Mouse (Mus musculus) limb, embryonic 11.5 days (tissue): ENCODE data around the gene Trim72. TPM values are rescaled to one million over a fixed set of nuclear protein-coding genes. Genes with fewer than 3 reads are reported as not detected.

Source experiments
- ATAC-seq: fragments of 200-750 bp; cut with Nextera tagmentation; 2 replicates; pipeline ENCODE4 v1.8.0; 2017; ENCODE audit warnings: low read depth; ENCODE audit not compliant: insufficient number of reproducible peaks, low FRiP score, low TSS enrichment
- DNase-seq: peaks from one replicate; pipeline ENCODE4 v3.0.0-alpha.2; 2015; ENCODE audit warnings: low spot score
- H3K27ac ChIP-seq: fragments of 300-500 bp; sonication (generic); replicated peaks from 2 replicates; pipeline ENCODE4 v1.5.1; 2014; ENCODE audit warnings: low read depth, mild to moderate bottlenecking, low read length
- H3K27me3 ChIP-seq: fragments of 300-500 bp; sonication (generic); 2 replicates; pipeline ENCODE4 v1.6.1; 2014; ENCODE audit warnings: mild to moderate bottlenecking, low read length, mixed read lengths; ENCODE audit not compliant: control insufficient read depth, insufficient read depth
- H3K36me3 ChIP-seq: fragments of 300-500 bp; sonication (generic); 2 replicates; pipeline ENCODE4 v1.6.1; 2014; ENCODE audit warnings: mild to moderate bottlenecking, low read length, moderate library complexity, mixed read lengths; ENCODE audit not compliant: control insufficient read depth, insufficient read depth
- H3K4me1 ChIP-seq: fragments of 300-500 bp; sonication (generic); 2 replicates; pipeline ENCODE4 v1.6.1; 2014; ENCODE audit warnings: low read length, mixed read lengths; ENCODE audit not compliant: control insufficient read depth, insufficient read depth
- H3K4me2 ChIP-seq: fragments of 300-500 bp; sonication (generic); 2 replicates; pipeline ENCODE4 v1.6.1; 2014; ENCODE audit warnings: low read depth, mild to moderate bottlenecking, moderate library complexity; ENCODE audit not compliant: severe bottlenecking
- H3K4me3 ChIP-seq: fragments of 300-500 bp; sonication (generic); 2 replicates; pipeline ENCODE4 v1.5.1; 2014; ENCODE audit warnings: low read depth, low read length
- H3K9ac ChIP-seq: fragments of 300-500 bp; sonication (generic); 2 replicates; pipeline ENCODE4 v1.6.1; 2014; ENCODE audit warnings: mild to moderate bottlenecking, low read length
- H3K9me3 ChIP-seq: fragments of 300-500 bp; sonication (generic); 2 replicates; pipeline ENCODE4 v1.6.1; 2016; ENCODE audit warnings: low read length; ENCODE audit not compliant: control insufficient read depth
- WGBS: fragments of 180-500 bp; shearing (Covaris S2); extraction: QIAGEN DNeasy Blood & Tissue Kit; methylation state at CpG from one replicate; pipeline ENCODE4 v1.1.7; 2014; 5-methylcytosine and 5-hydroxymethylcytosine counted together
- polyA plus RNA-seq: library from polyadenylated mRNA; unstranded; fragments of >200 nt; fragmentation: Nextera tagmentation; extraction: Ambion mirVana; gene quantifications from 2 replicates; pipeline ENCODE4 v1.2.1, GENCODE M21; 2014

Trim72 gene
- polyA plus RNA-seq, 1 experiment from 2014 or later: 0.20 TPM

- Histone ChIP-seq H3K4me1 (no peaks in the 10 kb centered on the region), H3K4me2 (no peak overlapping the region), H3K9ac (no peak overlapping the region), H3K9me3 (no peaks in the 10 kb centered on the region), H3K4me3 (no peak overlapping the region), H3K27me3 (no peaks in the 10 kb centered on the region), H3K27ac (no peak overlapping the region), H3K36me3 (peaks cover 62% of the 10 kb centered on the region)
- ATAC-seq (no peak), DNase-seq (no peak)
- 89% methylated on average over 3 of the region's 3 CpGs for WGBS
These were observed 23.1 kb upstream of the Trim72 start for GRCm38 (mm10) chr7:127980606-127981005.

- no peaks in the 10 kb centered on the region for H3K9me3 ChIP-seq
- WGBS: 94% methylated on average over 1 of the region's 1 CpGs
- no peak overlapping the region for H3K9ac ChIP-seq
- DNase-seq (no peak), ATAC-seq (no peak)
- no peak overlapping the region for H3K4me3 ChIP-seq
- H3K27ac ChIP-seq: no peak overlapping the region
- no peak overlapping the region for H3K4me2 ChIP-seq
- peaks cover 3% of the 10 kb centered on the region; the same call in 1 of the 2 replicates for H3K4me1 ChIP-seq
- peaks cover 22% of the 10 kb centered on the region for H3K36me3 ChIP-seq
- no peaks in the 10 kb centered on the region for H3K27me3 ChIP-seq
These were observed 14.8 kb upstream of the Trim72 start for GRCm38 (mm10) chr7:127988904-127989303.

GRCm38 (mm10) chr7:127991643-127992487 lies 11.9 kb upstream of the Trim72 start:
- Histone ChIP-seq H3K4me3 (no peak overlapping the region), H3K9me3 (no peaks in the 10 kb centered on the region), H3K36me3 (peaks cover 2% of the 10 kb centered on the region), H3K9ac (no peak overlapping the region), H3K27ac (no peak overlapping the region), H3K4me2 (no peak overlapping the region), H3K4me1 (peaks cover 3% of the 10 kb centered on the region; the same call in 1 of the 2 replicates), H3K27me3 (no peaks in the 10 kb centered on the region)
- no peak for ATAC-seq
- peak; percentile 85 for DNase-seq
- 53% methylated on average over 6 of the region's 6 CpGs for WGBS

- no peak overlapping the region; the same call in 1 of the 2 replicates for H3K27ac ChIP-seq
- 50% methylated on average over 5 of the region's 5 CpGs for WGBS
- H3K4me3 ChIP-seq: 0 out of 2 replicates have a peak overlapping the region, but pooled peaks have one; percentile 2
- ATAC-seq: peak; percentile 29; the same call in 1 of the 2 replicates
- no peak for DNase-seq
- H3K4me2 ChIP-seq: peak overlapping the region; percentile 40; the same call in 1 of the 2 replicates
- H3K9me3 ChIP-seq: no peaks in the 10 kb centered on the region
- H3K9ac ChIP-seq: no peak overlapping the region
- peaks cover 3% of the 10 kb centered on the region; the same call in 1 of the 2 replicates for H3K4me1 ChIP-seq
- H3K27me3 ChIP-seq: no peaks in the 10 kb centered on the region
- H3K36me3 ChIP-seq: peaks cover 2% of the 10 kb centered on the region
These were observed 11.0 kb upstream of the Trim72 start for GRCm38 (mm10) chr7:127992488-127993340.

GRCm38 (mm10) chr7:127993341-127993977 lies 10.3 kb upstream of the Trim72 start, which contains the start of gene Pycard:
Gene Pycard, minus strand, starts transcription at chr7:127993867.
- no peaks in the 10 kb centered on the region for H3K9me3 ChIP-seq
- no peak within 1 kb of the TSS; the same call in 1 of the 2 replicates for H3K27ac ChIP-seq
- DNase-seq (peak; percentile 43), ATAC-seq (peak; percentile 44; the same call in 1 of the 2 replicates)
- H3K4me2 ChIP-seq: peak within 1 kb of the TSS; percentile 40
- H3K4me1 ChIP-seq: peaks cover 3% of the 10 kb centered on the region; the same call in 1 of the 2 replicates
- H3K27me3 ChIP-seq: no peaks in the 10 kb centered on the region
- WGBS: 22% methylated on average over 18 of the region's 18 CpGs
- H3K4me3 ChIP-seq: 0 out of 2 replicates have a peak within 1 kb of the TSS, but pooled peaks have one; percentile 2
- H3K9ac ChIP-seq: no peak within 1 kb of the TSS; the same call in 1 of the 2 replicates
- peaks cover 2% of the 10 kb centered on the region for H3K36me3 ChIP-seq

- Histone ChIP-seq H3K4me1 (peaks cover 6% of the 10 kb centered on the region; the same call in 1 of the 2 replicates), H3K27ac (no peak overlapping the region), H3K27me3 (no peaks in the 10 kb centered on the region), H3K4me3 (no peak overlapping the region), H3K9me3 (no peaks in the 10 kb centered on the region), H3K36me3 (no peaks in the 10 kb centered on the region), H3K9ac (no peak overlapping the region), H3K4me2 (no peak overlapping the region)
- DNase-seq (no peak), ATAC-seq (no peak)
- WGBS: 89% methylated on average over 1 of the region's 1 CpGs
These were observed 4.3 kb upstream of the Trim72 start for GRCm38 (mm10) chr7:127999436-127999835.

GRCm38 (mm10) chr7:128000068-128000950 lies 3.4 kb upstream of the Trim72 start:
- Histone ChIP-seq H3K9me3 (no peaks in the 10 kb centered on the region), H3K4me1 (peaks cover 13% of the 10 kb centered on the region; the same call in 1 of the 2 replicates), H3K27ac (no peak overlapping the region), H3K4me3 (no peak overlapping the region), H3K4me2 (no peak overlapping the region), H3K36me3 (no peaks in the 10 kb centered on the region), H3K9ac (no peak overlapping the region), H3K27me3 (no peaks in the 10 kb centered on the region)
- DNase-seq: no peak
- 64% methylated on average over 1 of the region's 1 CpGs for WGBS
- ATAC-seq: no peak
